Mouse (Mus musculus) intestine, embryonic 16.5 days (tissue): ENCODE measurements at regions not wholly inside any gene's neighbourhood (a gene's known extent, or its start where the extent isn't known, plus 50 kb on each side); places are given as distances from the start of the nearest gene placed in this dataset.

Experiments
- ATAC-seq: fragments of 200-750 bp; cut with Nextera tagmentation; 2 replicates; pipeline ENCODE4 v1.8.0; 2017; ENCODE audit warnings: moderate TSS enrichment, moderate library complexity
- H3K27ac ChIP-seq: fragments of 300-500 bp; sonication (generic); 2 replicates; pipeline ENCODE4 v1.5.1; 2014; ENCODE audit warnings: mild to moderate bottlenecking, low read length
- H3K27me3 ChIP-seq: fragments of 300-500 bp; sonication (generic); replicated peaks from 2 replicates; pipeline ENCODE4 v1.6.1; 2014; ENCODE audit warnings: low read length, control low read depth, mixed read lengths; ENCODE audit not compliant: control insufficient read depth, insufficient read depth
- H3K36me3 ChIP-seq: fragments of 300-500 bp; sonication (generic); 2 replicates; pipeline ENCODE4 v1.6.1; 2014; ENCODE audit warnings: low read length, control low read depth; ENCODE audit not compliant: control insufficient read depth, insufficient read depth
- H3K4me1 ChIP-seq: fragments of 300-500 bp; sonication (generic); 2 replicates; pipeline ENCODE4 v1.6.1; 2014; ENCODE audit warnings: low read length, control low read depth, mixed read lengths; ENCODE audit not compliant: control insufficient read depth, insufficient read depth
- H3K4me2 ChIP-seq: fragments of 300-500 bp; sonication (generic); 2 replicates; pipeline ENCODE4 v1.6.1; 2014; ENCODE audit warnings: low read depth, low read length, control low read depth
- H3K4me3 ChIP-seq: fragments of 300-500 bp; sonication (generic); 2 replicates; pipeline ENCODE4 v1.5.1; 2014; ENCODE audit warnings: mild to moderate bottlenecking, low read length
- H3K9ac ChIP-seq: fragments of 300-500 bp; sonication (generic); 2 replicates; pipeline ENCODE4 v1.6.1; 2014; ENCODE audit warnings: low read depth, low read length
- H3K9me3 ChIP-seq: fragments of 300-500 bp; sonication (generic); 2 replicates; pipeline ENCODE4 v1.6.1; 2016; ENCODE audit warnings: low read length, control low read depth; ENCODE audit not compliant: control insufficient read depth
- WGBS: fragments of 180-500 bp; shearing (Covaris S2); extraction: QIAGEN DNeasy Blood & Tissue Kit; methylation state at CpG from one replicate; pipeline ENCODE4 v1.1.7; 2014; 5-methylcytosine and 5-hydroxymethylcytosine counted together

DNA sequence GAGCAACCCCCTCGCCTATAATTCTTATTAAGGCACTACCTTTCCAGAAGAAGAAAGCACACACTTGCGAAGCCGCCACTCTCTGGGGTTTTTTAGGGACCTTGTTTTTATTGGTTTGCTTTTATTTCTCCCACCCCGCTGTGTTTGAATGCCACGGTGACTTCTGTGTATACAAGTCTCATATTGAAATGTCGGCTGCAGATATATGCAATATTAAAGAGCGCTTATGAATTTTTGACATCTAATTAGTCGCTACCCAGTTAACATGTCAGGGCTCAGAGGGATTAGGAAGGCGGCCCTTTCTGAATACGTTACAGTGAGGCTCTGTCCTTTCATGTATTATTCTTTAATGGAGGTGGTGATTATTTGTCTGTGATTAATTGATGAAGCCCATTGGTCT is 405.9 kb upstream of the 3110018I06Rik start:
- ATAC-seq = no peak
- H3K4me2 ChIP-seq = no peak overlapping the region
- no peaks in the 10 kb centered on the region for H3K9me3 ChIP-seq
- H3K27ac ChIP-seq = no peak overlapping the region
- no peaks in the 10 kb centered on the region for H3K4me1 ChIP-seq
- H3K36me3 ChIP-seq = no peaks in the 10 kb centered on the region
- H3K9ac ChIP-seq = no peak overlapping the region
- H3K4me3 ChIP-seq = no peak overlapping the region
- H3K27me3 ChIP-seq = no peaks in the 10 kb centered on the region
- WGBS = 75% methylated on average over 10 of the region's 10 CpGs

GRCm38 (mm10) chr12:107085058-107085905 is 403.1 kb upstream of the 3110018I06Rik start:
- H3K4me1 ChIP-seq = no peaks in the 10 kb centered on the region
- ATAC-seq = no peak
- no peaks in the 10 kb centered on the region for H3K27me3 ChIP-seq
- H3K9ac ChIP-seq = no peak overlapping the region
- H3K9me3 ChIP-seq = no peaks in the 10 kb centered on the region
- no peak overlapping the region for H3K27ac ChIP-seq
- H3K4me2 ChIP-seq = no peak overlapping the region
- H3K4me3 ChIP-seq = no peak overlapping the region
- no peaks in the 10 kb centered on the region for H3K36me3 ChIP-seq
- WGBS = 54% methylated on average over 14 of the region's 14 CpGs

DNA sequence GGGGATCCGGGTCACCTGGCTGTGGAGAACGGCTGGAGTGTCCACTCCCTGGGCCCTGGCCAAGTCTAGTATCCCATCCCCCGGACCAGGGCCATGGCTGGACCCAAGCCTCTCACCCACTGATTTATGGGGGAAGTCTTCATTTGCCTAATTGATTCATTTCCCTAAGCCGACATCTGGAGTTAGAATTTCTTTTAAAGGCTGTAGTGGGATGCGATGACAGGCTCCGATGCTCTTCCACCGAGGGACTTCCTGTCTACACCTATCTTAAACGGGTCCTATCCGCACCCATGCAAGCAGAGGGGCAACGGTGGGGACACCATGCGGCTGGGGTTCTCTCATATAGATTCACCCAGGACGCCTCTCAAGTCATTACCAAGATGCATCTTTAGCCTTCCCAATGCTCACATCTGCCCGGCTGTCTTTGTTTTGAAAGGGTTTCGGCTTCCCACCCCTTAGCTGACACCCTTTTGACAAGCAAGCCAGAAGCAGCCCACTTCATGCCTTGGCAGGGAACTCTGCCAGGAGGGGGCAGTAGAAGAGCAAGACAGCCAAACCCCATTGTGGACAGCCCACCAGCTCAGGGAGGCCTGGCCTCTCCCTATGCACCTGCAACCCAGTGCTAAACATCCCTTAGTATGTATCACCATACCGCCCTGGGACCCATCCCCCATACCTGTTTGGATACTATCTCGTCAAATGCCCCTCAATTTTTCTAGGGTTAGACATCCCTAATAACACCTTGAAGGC is 402.4 kb upstream of the 3110018I06Rik start:
- Histone ChIP-seq H3K36me3 (no peaks in the 10 kb centered on the region), H3K4me2 (no peak overlapping the region), H3K9ac (no peak overlapping the region), H3K4me1 (no peaks in the 10 kb centered on the region), H3K9me3 (no peaks in the 10 kb centered on the region), H3K27me3 (no peaks in the 10 kb centered on the region), H3K4me3 (no peak overlapping the region), H3K27ac (no peak overlapping the region)
- ATAC-seq = no peak
- WGBS = 43% methylated on average over 16 of the region's 16 CpGs

GRCm38 (mm10) chr12:107092151-107092550 is 396.3 kb upstream of the 3110018I06Rik start:
- H3K4me1 ChIP-seq = no peaks in the 10 kb centered on the region
- H3K27ac ChIP-seq = no peak overlapping the region
- no peaks in the 10 kb centered on the region for H3K27me3 ChIP-seq
- no peak overlapping the region for H3K4me3 ChIP-seq
- H3K9me3 ChIP-seq = no peaks in the 10 kb centered on the region
- H3K36me3 ChIP-seq = no peaks in the 10 kb centered on the region
- 89% methylated on average over 3 of the region's 3 CpGs for WGBS
- H3K4me2 ChIP-seq = no peak overlapping the region
- no peak for ATAC-seq
- no peak overlapping the region for H3K9ac ChIP-seq

- Histone ChIP-seq H3K27ac (no peak overlapping the region), H3K36me3 (no peaks in the 10 kb centered on the region), H3K4me3 (no peak overlapping the region), H3K9me3 (no peaks in the 10 kb centered on the region), H3K4me2 (no peak overlapping the region), H3K27me3 (no peaks in the 10 kb centered on the region), H3K4me1 (no peaks in the 10 kb centered on the region), H3K9ac (no peak overlapping the region)
- no peak for ATAC-seq
- WGBS = 86% methylated on average over 13 of the region's 13 CpGs
These were observed 395.1 kb upstream of the 3110018I06Rik start for GRCm38 (mm10) chr12:107093326-107093725.

GRCm38 (mm10) chr12:107095409-107095808 is 393.0 kb upstream of the 3110018I06Rik start:
- Histone ChIP-seq H3K9me3 (no peaks in the 10 kb centered on the region), H3K36me3 (no peaks in the 10 kb centered on the region), H3K4me3 (no peak overlapping the region), H3K27ac (no peak overlapping the region), H3K27me3 (no peaks in the 10 kb centered on the region), H3K9ac (no peak overlapping the region), H3K4me2 (no peak overlapping the region), H3K4me1 (no peaks in the 10 kb centered on the region)
- no peak for ATAC-seq
- WGBS = 88% methylated on average over 6 of the region's 6 CpGs

- no peaks in the 10 kb centered on the region for H3K27me3 ChIP-seq
- 46% methylated on average over 8 of the region's 8 CpGs for WGBS
- no peaks in the 10 kb centered on the region for H3K36me3 ChIP-seq
These were observed 383.9 kb upstream of the 3110018I06Rik start for GRCm38 (mm10) chr12:107104570-107104969.

GRCm38 (mm10) chr12:107105017-107105416 is 383.4 kb upstream of the 3110018I06Rik start:
- H3K36me3 ChIP-seq = no peaks in the 10 kb centered on the region
- H3K4me3 ChIP-seq = no peak overlapping the region
- no peaks in the 10 kb centered on the region for H3K27me3 ChIP-seq
- H3K9me3 ChIP-seq = no peaks in the 10 kb centered on the region
- ATAC-seq = no peak
- no peak overlapping the region for H3K27ac ChIP-seq
- 67% methylated on average over 11 of the region's 11 CpGs for WGBS
- H3K4me1 ChIP-seq = no peaks in the 10 kb centered on the region
- no peak overlapping the region for H3K4me2 ChIP-seq
- H3K9ac ChIP-seq = no peak overlapping the region

More at GRCm38 (mm10) chr12:107104570-107104969, 383.9 kb upstream of the 3110018I06Rik start:
- Histone ChIP-seq H3K4me3 (no peak overlapping the region), H3K9me3 (no peaks in the 10 kb centered on the region), H3K9ac (no peak overlapping the region), H3K4me1 (no peaks in the 10 kb centered on the region), H3K4me2 (no peak overlapping the region), H3K27ac (no peak overlapping the region)
- no peak for ATAC-seq

DNA sequence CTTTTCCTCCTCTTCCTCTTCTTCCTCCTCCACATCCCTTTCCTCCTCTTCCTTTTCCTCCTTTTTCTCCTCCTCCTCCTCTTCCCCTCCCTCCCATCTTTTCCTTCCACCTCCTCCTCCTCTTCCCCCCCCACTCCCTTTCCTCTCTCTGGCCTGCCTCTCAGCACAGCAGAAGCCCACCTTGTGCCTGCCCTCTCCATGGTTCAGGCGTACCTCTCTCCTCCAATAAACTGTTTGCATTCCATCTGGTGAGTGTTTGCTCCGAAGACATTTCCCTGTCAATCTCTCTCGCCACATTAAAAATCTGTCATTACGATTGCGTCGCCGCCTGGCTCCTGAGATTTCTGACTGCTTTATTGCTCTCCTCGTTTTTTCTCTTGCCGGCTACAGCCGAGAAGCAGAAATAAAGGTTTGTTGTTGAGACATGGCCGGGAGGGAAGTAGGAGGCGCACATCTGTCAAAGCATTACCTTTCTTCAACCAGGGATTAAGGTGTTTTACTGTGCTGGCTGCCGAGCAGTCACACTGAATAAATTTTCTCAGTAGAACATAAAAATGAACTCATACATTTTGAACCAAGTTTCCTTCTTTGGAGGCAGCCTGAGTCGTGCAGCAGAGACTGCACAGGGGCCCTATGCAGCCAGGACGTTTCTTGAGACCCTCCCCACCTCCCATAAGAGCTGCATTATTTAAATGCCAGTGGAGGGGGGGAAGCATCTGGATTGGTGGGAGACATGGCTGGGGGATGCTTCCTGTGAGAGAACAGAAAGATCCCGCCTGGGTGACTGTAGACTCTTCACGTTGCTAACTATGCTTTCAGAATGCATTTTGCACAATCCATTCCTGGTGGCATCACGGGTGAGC is 376.3 kb upstream of the 3110018I06Rik start:
- H3K9ac ChIP-seq = no peak overlapping the region
- 26% methylated on average over 18 of the region's 18 CpGs for WGBS

More for the DNA sequence above, 376.3 kb upstream of the 3110018I06Rik start:
- ATAC-seq = no peak
- Histone ChIP-seq H3K4me1 (no peaks in the 10 kb centered on the region), H3K9me3 (no peaks in the 10 kb centered on the region), H3K27me3 (no peaks in the 10 kb centered on the region), H3K4me2 (no peak overlapping the region), H3K36me3 (no peaks in the 10 kb centered on the region), H3K4me3 (no peak overlapping the region), H3K27ac (no peak overlapping the region)
